8 mouse cellular contexts compared by ENCODE assay signal in the genomic region with DNA sequence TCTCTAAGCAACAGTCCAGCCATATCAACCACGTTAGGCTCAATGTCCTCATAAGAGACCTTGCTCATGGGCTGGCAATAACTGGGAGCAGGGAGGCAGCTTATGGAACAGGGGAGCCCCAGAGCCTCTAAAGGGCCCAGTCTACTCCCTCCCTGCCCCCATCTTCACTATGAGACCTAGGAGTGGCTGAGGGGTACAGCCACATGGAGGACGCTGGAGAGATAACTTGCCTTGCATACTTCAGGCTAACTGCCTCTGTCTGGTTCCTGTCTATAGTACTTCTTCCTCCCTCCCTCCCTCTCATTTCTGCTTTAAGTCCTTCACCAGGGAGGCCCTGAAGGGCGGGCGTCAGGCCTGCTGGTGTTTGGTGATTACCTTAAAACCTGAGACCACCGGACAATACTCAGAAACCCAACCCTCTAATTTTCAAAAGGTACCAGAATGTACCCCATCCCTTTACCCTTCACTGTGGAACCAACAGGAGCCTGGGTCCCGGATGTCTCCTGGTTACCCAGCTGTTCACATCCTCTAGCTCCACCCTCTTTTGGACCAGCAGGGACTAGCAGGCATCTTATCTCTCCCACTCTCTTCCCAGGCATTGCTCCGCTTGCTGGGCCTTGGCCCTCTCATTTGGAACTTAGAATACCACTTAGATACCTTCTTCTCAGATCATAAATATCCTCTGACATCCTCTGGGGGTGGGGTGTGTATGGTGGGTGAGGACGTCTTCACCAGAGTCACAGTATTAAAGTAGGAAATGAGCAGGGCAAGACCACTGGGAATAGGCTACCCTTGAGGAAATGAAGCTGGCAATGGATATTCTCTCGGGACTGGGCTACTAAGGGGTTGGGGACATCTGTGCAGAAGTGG. TPM values are rescaled to one million over a fixed set of nuclear protein-coding genes. Genes with fewer than 3 reads are reported as not detected.
A peak's percentile ranks its signal among the peaks of the same experiment; 100 is the strongest.
DNase-seq lines count a peak whose midpoint lies in the region; ATAC-seq and TF ChIP-seq lines count a peak whose summit lies in the region.

No protein-coding gene starts in this region.

- no peaks in the 10 kb centered on the region for H3K27me3 ChIP-seq in kidney, postnatal 0 days (ENCODE audit: insufficient read depth, low read length)
- no peaks in the 10 kb centered on the region for H3K27me3 ChIP-seq in embryonic facial prominence, embryonic 14.5 days (replicated peaks; ENCODE audit: control insufficient read depth, insufficient read depth, low read length)
- no peaks in the 10 kb centered on the region for H3K27me3 ChIP-seq in liver, postnatal 0 days (ENCODE audit: insufficient read depth, low read length)

- no peak for TF ChIP-seq CTCF in gastrocnemius, adult 2 months (IDR thresholded peaks at IDR 0.05)
- TF ChIP-seq CTCF in kidney, postnatal 0 days (IDR thresholded peaks at IDR 0.05; ENCODE audit: low read depth), result no peak
- no peak for TF ChIP-seq CTCF in liver, postnatal 0 days (IDR thresholded peaks at IDR 0.05; ENCODE audit: low read depth)

- H3K9me3 ChIP-seq in kidney, postnatal 0 days (replicated peaks; ENCODE audit: low read length), result no peaks in the 10 kb centered on the region
- no peaks in the 10 kb centered on the region for H3K9me3 ChIP-seq in embryonic facial prominence, embryonic 14.5 days (ENCODE audit: control insufficient read depth, low read length)
- no peaks in the 10 kb centered on the region for H3K9me3 ChIP-seq in liver, postnatal 0 days (ENCODE audit: low read length)

- no peak overlapping the region for H3K4me2 ChIP-seq in kidney, postnatal 0 days (ENCODE audit: low read length)
- H3K4me2 ChIP-seq in embryonic facial prominence, embryonic 14.5 days (ENCODE audit: low read depth, low read length), result no peak overlapping the region
- peak overlapping the region; percentile 64 for H3K4me2 ChIP-seq in liver, postnatal 0 days (ENCODE audit: low read depth, low read length)

- ATAC-seq in kidney, postnatal 0 days (replicated peaks; ENCODE audit: low FRiP score, low read depth), result no peak
- no peak for ATAC-seq in embryonic facial prominence, embryonic 14.5 days (ENCODE audit: low read depth)
- no peak for ATAC-seq in liver, postnatal 0 days

- H3K4me3 ChIP-seq in gastrocnemius, adult 2 months, result no peak overlapping the region; the same call in 1 of the 2 replicates
- no peak overlapping the region for H3K4me3 ChIP-seq in kidney, postnatal 0 days (replicated peaks; ENCODE audit: low read depth, low read length)
- no peak overlapping the region for H3K4me3 ChIP-seq in embryonic facial prominence, embryonic 14.5 days (ENCODE audit: low read depth, low read length)
- H3K4me3 ChIP-seq in liver, postnatal 0 days (ENCODE audit: low read depth, low read length), result no peak overlapping the region

- no peak overlapping the region for H3K9ac ChIP-seq in kidney, postnatal 0 days (ENCODE audit: low read depth, low read length)
- H3K9ac ChIP-seq in embryonic facial prominence, embryonic 14.5 days (ENCODE audit: low read depth, low read length), result no peak overlapping the region
- H3K9ac ChIP-seq in liver, postnatal 0 days (replicated peaks), result no peak overlapping the region

- TF ChIP-seq EP300 in liver, postnatal 0 days (IDR thresholded peaks at IDR 0.05; ENCODE audit: low read depth), result no peak

- no peaks in the 10 kb centered on the region for H3K36me3 ChIP-seq in kidney, postnatal 0 days (ENCODE audit: insufficient read depth, low read length)
- H3K36me3 ChIP-seq in embryonic facial prominence, embryonic 14.5 days (ENCODE audit: control insufficient read depth, insufficient read depth, low read length), result no peaks in the 10 kb centered on the region
- H3K36me3 ChIP-seq in liver, postnatal 0 days (replicated peaks; ENCODE audit: insufficient read depth, low read length), result no peaks in the 10 kb centered on the region

- H3K27ac ChIP-seq in gastrocnemius, adult 2 months, result peak overlapping the region; percentile 95
- H3K27ac ChIP-seq in kidney, postnatal 0 days, result peak overlapping the region; percentile 83
- peak overlapping the region; percentile 78 for H3K27ac ChIP-seq in embryonic facial prominence, embryonic 14.5 days (replicated peaks; ENCODE audit: low read depth, low read length)
- peak overlapping the region; percentile 86 for H3K27ac ChIP-seq in liver, postnatal 0 days (ENCODE audit: low read depth)

- WGBS in kidney, postnatal 0 days, result 71% methylated on average over 9 of the region's 9 CpGs
- 81% methylated on average over 9 of the region's 9 CpGs for WGBS in embryonic facial prominence, embryonic 14.5 days
- 52% methylated on average over 9 of the region's 9 CpGs for WGBS in liver, postnatal 0 days (ENCODE audit: insufficient replicate concordance)

- intact Hi-C loops in gastrocnemius, adult 2 months (cut with DNase I), result no loop called here
- intact Hi-C loops in left cerebral cortex, postnatal 36 days (cut with DNase I), result no loop called here

- peaks cover 30% of the 10 kb centered on the region for H3K4me1 ChIP-seq in kidney, postnatal 0 days (replicated peaks; ENCODE audit: insufficient read depth, low read length)
- peaks cover 29% of the 10 kb centered on the region for H3K4me1 ChIP-seq in embryonic facial prominence, embryonic 14.5 days (ENCODE audit: control insufficient read depth, insufficient read depth, low read length)
- peaks cover 52% of the 10 kb centered on the region for H3K4me1 ChIP-seq in liver, postnatal 0 days (ENCODE audit: insufficient read depth)

- DNase-seq in gastrocnemius, adult 2 months, result no peak
- DNase-seq in gastrocnemius, postnatal 10 days, result no peak
- no peak for DNase-seq in kidney, postnatal 0 days (ENCODE audit: low spot score)
- no peak for DNase-seq in kidney, adult 8-10 months
- no peak for DNase-seq in embryonic facial prominence, embryonic 14.5 days (ENCODE audit: low spot score)
- no peak for DNase-seq in liver, postnatal 0 days
- DNase-seq in thymus, adult 18-20 months, result no peak
- DNase-seq in left cerebral cortex, postnatal 36 days (ENCODE audit: low spot score in 2 of 2), result no peak

RNA-seq across cellular contexts. Expression of a gene that starts 1.8 kb away (rescaled TPM):
- total RNA-seq in gastrocnemius, adult 2 months (2021), result 10 to 100 TPM; 48.8 to 75.8 TPM
- 100 to 1,000 TPM; 156 to 177 TPM for total RNA-seq in gastrocnemius, postnatal 10 days (2021)
- 376 and 406 TPM in 2 replicates for polyA plus RNA-seq in kidney, postnatal 0 days (2015; fragmentation: Nextera tagmentation; extraction: Ambion mirVana)
- polyA plus RNA-seq in embryonic facial prominence, embryonic 14.5 days (2014; fragmentation: Nextera tagmentation; extraction: Ambion mirVana), result 448 and 484 TPM in 2 replicates
- polyA plus RNA-seq in liver, postnatal 0 days (2015; fragmentation: Nextera tagmentation; extraction: Ambion mirVana), result 80.9 and 88.4 TPM in 2 replicates
- total RNA-seq in left cerebral cortex, postnatal 36 days (2021), result 100 to 1,000 TPM; 857 to 949 TPM

RNA-seq across cellular contexts. Expression of a gene that starts 20.4 kb away (rescaled TPM):
- total RNA-seq in gastrocnemius, adult 2 months (2021), result 100 to 1,000 TPM; 215 to 248 TPM
- 100 to 1,000 TPM; 122 to 216 TPM for total RNA-seq in gastrocnemius, postnatal 10 days (2021)
- 6.5 and 7.3 TPM in 2 replicates for polyA plus RNA-seq in kidney, postnatal 0 days (2015; fragmentation: Nextera tagmentation; extraction: Ambion mirVana)
- 0.54 and 1.3 TPM in 2 replicates for polyA plus RNA-seq in embryonic facial prominence, embryonic 14.5 days (2014; fragmentation: Nextera tagmentation; extraction: Ambion mirVana)
- polyA plus RNA-seq in liver, postnatal 0 days (2015; fragmentation: Nextera tagmentation; extraction: Ambion mirVana), result 0.15 and 2.0 TPM in 2 replicates
- total RNA-seq in left cerebral cortex, postnatal 36 days (2021), result 1 to 10 TPM; 1.8 to 2.2 TPM

Comparison
In these comparisons a context has a peak if more than half of its experiments do, and no peak if none do; other contexts are left out.
1. RNA of a gene that starts 1.8 kb away (total RNA-seq): 857 to 949 TPM in left cerebral cortex, postnatal 36 days; 156 to 177 TPM in gastrocnemius, postnatal 10 days and 48.8 to 75.8 TPM in gastrocnemius, adult 2 months; every median in the first group is over 4 times any median in the second.
2. RNA of a gene that starts 20.4 kb away (total RNA-seq): 215 to 248 TPM in gastrocnemius, adult 2 months and 122 to 216 TPM in gastrocnemius, postnatal 10 days; 1.8 to 2.2 TPM in left cerebral cortex, postnatal 36 days; every median in the first group is over 10 times any median in the second.
3. Peak in every context shown above with its lines, with median percentiles within 50 percentile points of each other: H3K27ac ChIP-seq.